25 mouse cellular contexts compared by ENCODE assay signal in the genomic region with DNA sequence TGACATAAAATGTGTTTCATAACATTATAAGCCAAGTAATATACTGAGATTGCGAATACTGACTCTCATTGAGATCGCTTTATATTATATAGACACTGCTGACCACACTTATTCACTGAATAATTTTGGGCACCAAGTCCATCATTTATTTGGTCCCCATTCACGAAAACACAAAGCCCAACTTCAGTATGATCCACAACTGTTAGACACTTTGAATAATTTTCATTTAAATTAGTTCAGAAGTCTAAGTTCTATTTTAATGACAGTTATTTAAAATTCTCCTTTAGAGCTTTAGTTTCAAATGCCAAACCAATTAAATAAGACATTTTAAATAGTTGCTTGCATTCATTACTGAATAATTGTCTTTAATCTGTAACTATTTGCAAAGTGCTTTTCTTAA.
DNase-seq lines count a peak whose midpoint lies in the region; ATAC-seq lines count a peak whose summit lies in the region.
"Had no signal": no experiment of that assay in that cellular context is flagged by ENCODE, and none has a peak within 500 bp of the region (broad histone marks: within the 10 kb centered on the region; RNA-seq: fewer than 3 reads in every experiment).

No protein-coding gene starts in this region.

- no peak overlapping the region for H3K4me2 ChIP-seq in forebrain, embryonic 13.5 days
- no peak overlapping the region for H3K4me2 ChIP-seq in forebrain, embryonic 15.5 days (replicated peaks)
- no peak overlapping the region for H3K4me2 ChIP-seq in forebrain, embryonic 11.5 days (ENCODE audit: low read depth, low read length, severe bottlenecking)
- H3K4me2 ChIP-seq in forebrain, embryonic 16.5 days (ENCODE audit: low read length): no peak overlapping the region
- H3K4me2 ChIP-seq: embryonic facial prominence, embryonic 13.5 days; embryonic facial prominence, embryonic 15.5 days had no signal

- H3K9ac ChIP-seq in forebrain, embryonic 13.5 days: no peak overlapping the region
- H3K9ac ChIP-seq in forebrain, embryonic 15.5 days (replicated peaks): no peak overlapping the region
- no peak overlapping the region for H3K9ac ChIP-seq in forebrain, embryonic 11.5 days (ENCODE audit: low read length)
- H3K9ac ChIP-seq in forebrain, embryonic 16.5 days (replicated peaks; ENCODE audit: low read depth, low read length): no peak overlapping the region
- H3K9ac ChIP-seq: embryonic facial prominence, embryonic 13.5 days; embryonic facial prominence, embryonic 15.5 days had no signal

- peak; percentile 69 for ATAC-seq in forebrain, embryonic 13.5 days
- peak; percentile 63 for ATAC-seq in forebrain, embryonic 15.5 days (replicated peaks)
- no peak for ATAC-seq in forebrain, embryonic 11.5 days (replicated peaks; ENCODE audit: low FRiP score)
- ATAC-seq in forebrain, embryonic 16.5 days: peak; percentile 62
- ATAC-seq: activated CD4-positive, CD25-positive, alpha-beta regulatory T cell, adult 4 months; CD4-positive, CD25-positive, alpha-beta regulatory T cell, adult 4 months; Patski had no signal

- H3K4me1 ChIP-seq in forebrain, embryonic 13.5 days: peaks cover 9% of the 10 kb centered on the region
- H3K4me1 ChIP-seq in forebrain, embryonic 10.5 days: peaks cover 7% of the 10 kb centered on the region
- H3K4me1 ChIP-seq in forebrain, embryonic 15.5 days: 0 out of 2 replicates have a peak, but pooled peaks cover 9% of the 10 kb centered on the region
- no peaks in the 10 kb centered on the region for H3K4me1 ChIP-seq in forebrain, embryonic 11.5 days (replicated peaks; ENCODE audit: control insufficient read depth, insufficient read depth, low read length)
- H3K4me1 ChIP-seq in forebrain, embryonic 16.5 days (replicated peaks; ENCODE audit: control insufficient read depth, insufficient read depth, low read length): peaks cover 11% of the 10 kb centered on the region; the same call in 1 of the 2 replicates
- H3K4me1 ChIP-seq: embryonic facial prominence, embryonic 13.5 days; embryonic facial prominence, embryonic 15.5 days had no signal

- H3K4me3 ChIP-seq in forebrain, embryonic 13.5 days: no peak overlapping the region
- no peak overlapping the region for H3K4me3 ChIP-seq in forebrain, embryonic 10.5 days
- H3K4me3 ChIP-seq in forebrain, embryonic 15.5 days: no peak overlapping the region
- H3K4me3 ChIP-seq in forebrain, embryonic 11.5 days (ENCODE audit: low read depth, low read length): no peak overlapping the region
- no peak overlapping the region for H3K4me3 ChIP-seq in forebrain, embryonic 16.5 days (replicated peaks; ENCODE audit: low read length)
- H3K4me3 ChIP-seq: embryonic facial prominence, embryonic 13.5 days; embryonic facial prominence, embryonic 15.5 days; erythroblast, embryonic 14.5 days had no signal

- H3K27ac ChIP-seq in forebrain, embryonic 13.5 days: no peak overlapping the region
- H3K27ac ChIP-seq in forebrain, embryonic 10.5 days: no peak overlapping the region
- 0 out of 2 replicates have a peak overlapping the region, but pooled peaks have one; percentile 3 for H3K27ac ChIP-seq in forebrain, embryonic 15.5 days (replicated peaks)
- H3K27ac ChIP-seq in forebrain, embryonic 11.5 days (ENCODE audit: low read depth, low read length): no peak overlapping the region
- H3K27ac ChIP-seq in forebrain, embryonic 16.5 days (ENCODE audit: low read length): no peak overlapping the region
- H3K27ac ChIP-seq: embryonic facial prominence, embryonic 13.5 days; embryonic facial prominence, embryonic 15.5 days had no signal

- no peaks in the 10 kb centered on the region for H3K27me3 ChIP-seq in forebrain, embryonic 13.5 days
- H3K27me3 ChIP-seq in forebrain, embryonic 10.5 days (ENCODE audit: poor library complexity, severe bottlenecking): no peaks in the 10 kb centered on the region
- H3K27me3 ChIP-seq in forebrain, embryonic 15.5 days: no peaks in the 10 kb centered on the region
- no peaks in the 10 kb centered on the region for H3K27me3 ChIP-seq in forebrain, embryonic 11.5 days (ENCODE audit: control insufficient read depth, insufficient read depth, low read length)
- H3K27me3 ChIP-seq in forebrain, embryonic 16.5 days (replicated peaks; ENCODE audit: control insufficient read depth, insufficient read depth, low read length): no peaks in the 10 kb centered on the region
- H3K27me3 ChIP-seq: CH12.LX; embryonic facial prominence, embryonic 13.5 days; embryonic facial prominence, embryonic 15.5 days; Patski had no signal

- H3K9me3 ChIP-seq in forebrain, embryonic 13.5 days (replicated peaks): no peaks in the 10 kb centered on the region
- no peaks in the 10 kb centered on the region for H3K9me3 ChIP-seq in forebrain, embryonic 10.5 days
- H3K9me3 ChIP-seq in forebrain, embryonic 15.5 days: no peaks in the 10 kb centered on the region
- H3K9me3 ChIP-seq in forebrain, embryonic 11.5 days (ENCODE audit: control insufficient read depth, low read length): no peaks in the 10 kb centered on the region
- no peaks in the 10 kb centered on the region for H3K9me3 ChIP-seq in forebrain, embryonic 16.5 days (ENCODE audit: control insufficient read depth, low read length)
- H3K9me3 ChIP-seq: embryonic facial prominence, embryonic 13.5 days; embryonic facial prominence, embryonic 15.5 days; G1E had no signal

- 62% methylated on average over 3 of the region's 3 CpGs for WGBS in forebrain, embryonic 13.5 days
- 90% methylated on average over 3 of the region's 3 CpGs for WGBS in forebrain, embryonic 10.5 days
- WGBS in forebrain, embryonic 15.5 days: 36% methylated on average over 3 of the region's 3 CpGs
- WGBS in forebrain, embryonic 11.5 days: 80% methylated on average over 3 of the region's 3 CpGs
- WGBS in forebrain, embryonic 16.5 days: 42% methylated on average over 3 of the region's 3 CpGs

- no peak for DNase-seq in forebrain, embryonic 10.5 days (ENCODE audit: extremely low spot score, low spot score)
- no peak for DNase-seq in forebrain, embryonic 11.5 days (ENCODE audit: low spot score)
- no peak for DNase-seq in layer of hippocampus, postnatal 25 days (ENCODE audit: extremely low spot score in 1 of 2, low spot score in 1 of 2)
- DNase-seq in cerebellum, adult 11-12 months: no peak
- DNase-seq: adrenal gland, adult 8-10 months; adrenal gland, postnatal 14 days; adrenal gland, postnatal 36 days; B cell, adult 2 months; cerebellum, adult 18-20 months; cerebellum, adult 8-10 months; cerebellum, adult 9-11 months; cerebellum, postnatal 14 days; cerebellum, postnatal 36 days; embryo, embryonic 11 days had no signal

- H3K36me3 ChIP-seq in forebrain, embryonic 13.5 days (ENCODE audit: poor library complexity, severe bottlenecking): no peaks in the 10 kb centered on the region
- no peaks in the 10 kb centered on the region for H3K36me3 ChIP-seq in forebrain, embryonic 10.5 days (replicated peaks)
- H3K36me3 ChIP-seq in forebrain, embryonic 15.5 days: no peaks in the 10 kb centered on the region
- H3K36me3 ChIP-seq in forebrain, embryonic 11.5 days (ENCODE audit: control insufficient read depth, insufficient read depth, low read length): no peaks in the 10 kb centered on the region
- no peaks in the 10 kb centered on the region for H3K36me3 ChIP-seq in forebrain, embryonic 16.5 days (ENCODE audit: control insufficient read depth, insufficient read depth)
- H3K36me3 ChIP-seq: embryonic facial prominence, embryonic 13.5 days; embryonic facial prominence, embryonic 15.5 days; G1E had no signal
